Mouse (Mus musculus) CD4-positive, CD25-positive, alpha-beta regulatory T cell, adult 4 months (primary cell): ENCODE measurements around the gene Bcar1. TPM values are rescaled to one million over a fixed set of nuclear protein-coding genes. Genes with fewer than 3 reads are reported as not detected.
A peak's percentile ranks its signal among the peaks of the same experiment; 100 is the strongest.

Source experiments
- ATAC-seq: one replicate; pipeline ENCODE4 v1.8.0; 2017
- polyA plus RNA-seq, 2 experiments: library from polyadenylated mRNA; unstranded; fragments of 100-300 nt; shearing (Covaris generic); gene quantifications; one replicate each; pipeline ENCODE4 v1.2.1; 2017

The Bcar1 gene
- polyA plus RNA-seq, 2 experiments from 2014 or later = 0.27 to 0.42 TPM

DNA sequence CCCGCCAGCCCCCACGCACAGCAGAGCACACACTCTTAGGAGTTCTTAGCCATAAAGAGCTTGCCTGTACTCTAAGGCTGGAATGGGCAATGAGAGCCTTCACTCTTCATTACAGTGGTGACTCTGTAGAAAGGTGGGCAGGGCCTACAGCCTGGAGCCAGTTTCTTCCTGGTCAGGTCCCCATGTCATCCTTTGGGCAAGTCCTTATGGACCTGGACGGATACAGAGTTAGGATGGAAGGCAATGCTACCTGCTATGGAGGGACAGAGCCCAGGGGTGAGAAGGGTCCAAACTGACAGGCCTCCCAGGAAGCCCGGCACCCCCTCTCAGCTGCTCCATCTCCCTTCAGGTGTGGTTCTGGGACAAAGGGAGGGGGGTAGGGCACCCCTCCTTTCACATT, 7.8 kb downstream of the Bcar1 start:
- ATAC-seq = no peak

DNA sequence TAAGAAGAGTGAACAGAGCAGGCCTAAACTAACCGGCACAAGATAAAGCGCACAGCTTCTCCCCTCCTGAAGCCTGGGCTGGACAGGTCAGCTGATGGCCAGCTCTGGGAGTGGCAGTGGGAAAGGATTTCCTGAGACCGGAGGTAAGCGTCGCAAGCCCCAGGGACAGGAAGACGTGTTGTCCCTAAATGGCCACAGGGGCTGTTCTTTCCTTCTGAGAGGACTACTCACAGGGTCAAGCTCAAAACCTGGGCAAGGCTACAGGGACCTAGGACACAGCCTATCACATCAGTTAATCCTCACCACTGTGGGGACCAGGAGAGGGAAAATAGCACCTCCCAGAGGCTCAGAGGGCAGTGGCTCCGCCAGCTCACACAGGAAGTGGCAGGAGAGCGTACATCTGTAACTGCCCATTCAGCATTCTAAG, 8.3 kb downstream of the Bcar1 start:
- no peak for ATAC-seq

DNA sequence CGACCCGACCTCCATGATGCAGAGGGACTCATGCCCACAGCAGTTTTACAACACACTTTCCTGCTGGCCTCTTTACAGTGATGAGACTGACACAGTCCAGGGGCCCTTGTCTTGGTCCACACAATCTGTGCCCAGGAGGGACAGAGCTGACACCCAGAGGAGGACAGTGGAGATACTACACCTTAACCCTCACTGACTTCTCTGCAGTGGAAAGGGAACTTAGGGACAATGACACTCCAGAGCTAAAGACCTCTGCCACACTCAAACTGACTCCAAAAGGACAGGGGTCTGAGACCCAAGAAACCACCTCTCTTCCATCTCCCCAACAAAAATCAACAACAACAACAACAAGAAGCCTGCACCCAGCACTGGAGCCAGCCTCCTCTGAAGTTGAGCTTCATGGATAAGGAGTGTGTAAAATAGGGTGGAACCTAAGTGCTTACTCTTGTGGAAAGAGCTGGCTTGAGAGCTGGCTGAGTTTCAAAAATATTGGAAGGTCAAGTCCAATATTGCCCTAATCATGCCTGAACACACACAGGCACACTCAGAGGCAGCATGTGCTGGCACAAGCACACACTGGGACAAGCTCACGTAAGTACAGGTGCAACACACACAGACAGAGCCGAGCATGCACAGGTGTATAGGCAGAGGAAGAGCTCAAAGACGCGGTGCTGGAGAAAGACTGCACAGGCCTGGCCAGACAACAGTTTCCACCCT, 9.2 kb downstream of the Bcar1 start:
- no peak for ATAC-seq

DNA sequence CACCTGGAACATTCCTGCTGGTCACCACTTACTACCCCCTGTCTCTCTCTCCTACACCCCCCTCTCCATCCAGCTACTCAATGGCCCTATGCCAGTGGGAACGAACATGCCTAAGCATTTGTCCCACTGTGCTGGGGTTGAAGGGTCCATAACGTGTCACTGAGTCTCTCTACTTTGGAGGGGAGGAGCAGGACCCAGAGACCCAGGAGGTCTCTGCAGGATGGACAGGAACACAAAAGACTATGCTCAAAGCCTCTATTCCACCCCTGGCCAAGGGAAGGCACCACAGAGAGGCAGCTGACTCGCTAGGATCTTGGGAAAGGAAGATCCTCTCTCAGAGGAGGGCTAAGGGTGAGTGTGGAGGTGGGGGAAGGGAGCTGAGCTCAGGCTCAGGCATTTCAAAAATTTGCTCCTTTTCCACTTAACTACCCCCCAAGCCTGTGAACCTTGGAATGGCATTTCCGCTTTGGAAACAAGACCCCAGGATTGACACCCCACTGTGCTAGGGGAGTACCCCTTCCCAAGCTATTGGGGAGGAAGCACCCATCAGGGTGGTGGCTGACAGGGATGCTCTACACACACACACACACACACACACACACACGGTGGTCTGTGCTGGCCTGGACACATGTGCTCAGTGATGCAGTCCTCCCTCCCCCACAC, 9.9 kb downstream of the Bcar1 start:
- no peak for ATAC-seq

DNA sequence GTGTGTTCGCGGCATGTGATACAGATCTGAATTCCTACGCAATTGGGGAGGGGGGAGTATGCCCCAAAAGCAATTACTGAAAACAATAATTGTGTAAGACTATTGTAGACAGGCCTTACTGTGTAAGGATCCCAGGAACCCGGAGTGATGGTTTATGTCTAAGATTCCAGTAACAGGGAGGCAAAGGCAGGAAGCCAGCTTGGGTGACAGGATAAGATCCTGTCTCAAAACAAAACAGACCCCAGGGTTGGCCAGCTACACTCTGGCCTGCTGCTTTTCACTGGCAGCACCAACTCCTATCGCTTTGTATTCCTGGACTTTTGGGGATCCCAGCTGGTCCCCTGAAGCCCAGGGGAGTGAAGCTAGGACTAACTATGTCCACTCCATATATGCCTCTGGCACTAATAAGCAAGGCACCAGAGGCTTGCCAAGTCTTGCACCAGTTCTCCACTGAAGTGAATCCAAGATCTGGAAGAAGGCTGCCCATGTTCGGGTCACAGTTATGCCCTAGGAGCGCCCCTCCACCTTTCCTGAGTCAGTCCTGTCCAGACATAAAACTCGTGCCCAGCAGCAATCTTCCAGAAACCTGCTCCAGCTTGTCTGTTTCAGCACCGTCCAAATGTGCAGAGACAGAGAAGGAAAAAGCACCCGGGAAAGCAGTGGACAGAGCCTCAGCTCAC, 11.1 kb downstream of the Bcar1 start:
- no peak for ATAC-seq

DNA sequence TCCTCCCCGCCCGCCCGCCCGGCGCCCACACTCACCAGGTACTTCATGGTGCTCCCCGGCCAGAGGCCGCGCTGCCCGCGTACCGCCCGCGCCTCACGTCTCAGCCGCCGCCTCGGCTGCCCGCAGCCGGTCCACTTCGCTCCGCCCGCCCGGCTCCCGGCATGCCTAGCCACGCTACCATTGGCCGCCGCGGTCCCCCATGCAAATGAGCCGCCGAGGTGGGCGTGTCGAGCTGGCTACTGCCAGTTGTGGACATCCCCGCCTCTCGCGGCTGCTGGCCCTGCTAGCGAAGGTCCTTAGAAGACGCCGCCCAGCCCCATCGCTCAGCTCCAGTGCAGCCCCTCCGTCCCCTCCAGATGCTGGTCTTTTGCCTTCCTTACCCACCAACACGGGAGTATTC, 11.6 kb downstream of the Bcar1 start:
- ATAC-seq = peak; percentile 100

DNA sequence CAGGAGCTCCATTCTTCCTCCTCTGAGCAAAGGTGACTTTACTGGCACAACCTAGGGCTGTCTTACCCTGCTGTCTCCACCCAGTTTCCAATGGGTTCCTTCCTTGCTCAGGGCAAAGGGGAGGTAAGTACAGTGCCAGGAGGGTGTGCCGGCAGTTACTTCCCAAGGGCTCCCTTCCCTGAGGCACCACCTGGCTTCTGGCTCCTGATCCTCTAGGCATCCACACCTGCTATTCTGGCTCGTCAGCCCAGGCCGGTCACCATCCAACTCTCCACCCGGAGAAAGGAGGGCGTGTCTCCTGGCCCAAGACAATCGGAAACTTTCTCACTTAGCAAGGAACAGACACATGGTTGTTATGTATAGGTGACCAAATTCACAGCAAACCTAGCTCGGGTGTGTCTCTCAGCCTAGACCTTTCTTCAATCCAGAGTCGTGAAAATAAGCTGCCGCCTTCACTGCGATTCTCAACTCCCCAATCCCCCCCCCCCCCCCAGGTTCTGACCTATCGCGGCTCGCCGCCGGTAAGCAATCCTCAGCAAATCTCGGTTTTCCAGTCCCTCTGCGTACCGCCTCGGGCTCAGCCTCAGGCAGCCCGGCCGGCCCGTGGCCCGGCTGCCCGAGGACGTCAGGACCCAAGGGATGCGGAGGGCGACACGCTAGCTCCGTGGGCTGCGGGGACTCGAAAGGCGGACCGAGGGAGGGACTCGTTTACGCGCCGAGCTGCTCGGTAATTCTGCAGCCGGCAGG, 12.2 kb downstream of the Bcar1 start:
- ATAC-seq = no peak

DNA sequence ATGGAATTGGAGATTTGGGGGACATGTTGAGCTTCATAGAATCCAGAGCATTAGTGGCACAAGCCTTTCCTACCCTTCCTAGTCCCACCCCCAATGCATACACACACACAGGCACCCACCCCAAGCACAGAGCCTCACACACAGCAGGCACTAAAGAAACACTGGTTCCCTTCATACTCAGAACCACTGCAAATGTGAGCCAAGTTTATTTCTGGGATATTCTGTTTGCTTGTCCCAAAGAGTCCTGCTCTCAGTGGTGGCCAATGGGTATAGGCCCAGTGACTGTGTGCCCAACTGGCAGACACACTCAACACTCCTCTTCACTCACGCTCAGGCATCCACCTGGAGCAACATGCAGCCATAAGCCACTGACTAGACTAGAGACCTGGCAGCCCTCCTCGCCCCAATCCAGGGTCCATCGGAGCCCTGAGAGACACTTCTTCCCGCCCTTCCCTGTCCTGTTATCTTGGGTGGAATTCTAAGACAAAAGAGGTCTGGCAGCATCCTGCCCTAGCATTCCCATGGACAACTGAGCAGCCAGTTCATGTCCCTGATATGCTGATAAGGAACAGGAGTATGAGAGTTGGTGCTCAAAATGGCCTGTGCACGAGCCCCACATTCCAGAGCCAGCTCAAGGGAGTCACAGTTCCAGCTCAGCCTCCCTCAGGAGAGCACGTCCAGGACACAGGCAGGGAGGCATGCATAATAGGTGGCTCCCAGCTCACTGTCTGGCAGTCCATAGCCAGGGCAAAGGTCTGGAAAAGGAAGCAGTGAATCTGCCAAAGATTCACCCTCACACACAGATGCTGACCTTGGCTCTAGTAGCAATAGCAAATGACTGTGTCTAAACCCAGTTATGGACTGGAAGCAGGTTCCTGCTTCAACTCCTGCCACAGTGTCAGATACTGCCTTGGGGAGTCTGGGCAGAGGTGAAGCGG, 14.1 kb downstream of the Bcar1 start:
- no peak for ATAC-seq

DNA sequence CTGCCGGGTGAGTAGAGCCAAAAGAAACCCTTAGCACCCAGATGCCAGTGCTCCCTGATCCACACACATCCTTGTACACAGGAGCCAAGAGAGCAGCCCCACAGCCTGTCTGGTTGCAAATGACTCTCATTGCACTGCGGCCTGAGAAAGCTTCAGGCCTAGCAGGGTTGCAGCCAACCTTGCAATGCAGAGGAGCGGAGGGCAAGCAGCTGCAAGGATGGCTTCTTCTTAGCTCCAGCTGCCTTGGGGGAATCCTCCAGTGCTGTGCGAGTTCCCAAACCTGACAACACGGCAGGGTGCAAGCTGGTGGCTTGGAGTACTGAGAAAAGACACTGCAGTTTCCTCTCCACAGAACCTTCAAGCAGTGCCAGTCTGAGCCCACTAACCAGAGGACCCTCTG, 15.1 kb downstream of the Bcar1 start:
- ATAC-seq = no peak

DNA sequence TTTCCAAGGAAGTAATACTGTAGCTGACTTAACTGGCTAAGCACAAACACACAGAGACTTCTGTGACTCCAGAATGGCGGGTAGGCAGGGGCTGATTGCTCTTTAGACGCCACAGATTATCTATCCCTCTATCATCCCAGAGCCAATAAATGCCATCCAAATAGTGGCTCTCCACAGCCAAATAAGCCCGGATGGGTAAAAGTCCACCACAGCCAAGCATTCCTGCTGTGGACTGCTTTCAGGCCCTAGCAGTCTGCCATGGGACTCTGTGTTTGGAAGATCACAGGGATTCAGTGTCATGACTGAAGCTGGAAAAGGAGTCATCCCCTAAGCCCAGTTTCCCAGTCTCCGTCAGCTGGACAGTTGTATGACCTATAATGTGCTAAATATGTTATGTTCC, 16.1 kb downstream of the Bcar1 start:
- ATAC-seq = no peak

DNA sequence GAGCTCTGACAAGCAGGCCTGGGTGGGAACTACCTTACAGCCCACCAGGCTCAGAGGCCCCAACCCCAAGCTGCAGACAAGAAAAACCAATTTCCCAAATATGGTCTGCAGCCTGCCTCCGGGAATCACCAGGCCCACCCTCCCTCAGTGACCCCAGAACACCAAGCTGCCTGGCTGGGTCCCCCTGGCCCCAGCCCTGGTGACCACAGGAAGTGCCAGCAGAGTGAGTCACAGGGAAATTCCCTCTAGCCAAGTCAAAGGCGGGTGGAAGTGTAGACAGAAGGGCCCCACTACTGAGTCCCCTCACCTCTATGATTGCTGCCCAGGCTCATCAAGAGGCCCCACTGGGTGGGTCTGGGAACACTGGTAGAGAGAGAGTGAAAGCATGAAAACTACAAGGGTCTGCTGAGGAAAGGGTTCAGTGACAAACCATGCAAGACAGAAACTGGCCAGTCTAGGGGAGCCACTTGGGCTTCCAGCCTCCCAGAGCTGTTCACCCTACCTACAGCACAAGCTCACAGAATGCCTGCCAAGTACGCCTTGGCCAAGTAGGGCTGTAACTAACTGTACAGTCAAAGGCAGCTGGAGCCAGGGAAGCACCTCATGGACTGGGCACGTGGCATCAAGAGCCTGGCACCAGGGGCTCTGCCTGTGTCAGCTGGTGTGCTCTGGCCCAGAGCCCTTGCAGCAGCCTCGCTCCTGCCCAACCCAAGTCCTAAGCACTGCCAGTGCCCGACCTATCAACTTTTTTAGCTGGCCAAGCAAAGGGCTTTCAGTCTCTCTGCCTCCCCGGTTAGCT, 17.3 kb downstream of the Bcar1 start:
- no peak for ATAC-seq

DNA sequence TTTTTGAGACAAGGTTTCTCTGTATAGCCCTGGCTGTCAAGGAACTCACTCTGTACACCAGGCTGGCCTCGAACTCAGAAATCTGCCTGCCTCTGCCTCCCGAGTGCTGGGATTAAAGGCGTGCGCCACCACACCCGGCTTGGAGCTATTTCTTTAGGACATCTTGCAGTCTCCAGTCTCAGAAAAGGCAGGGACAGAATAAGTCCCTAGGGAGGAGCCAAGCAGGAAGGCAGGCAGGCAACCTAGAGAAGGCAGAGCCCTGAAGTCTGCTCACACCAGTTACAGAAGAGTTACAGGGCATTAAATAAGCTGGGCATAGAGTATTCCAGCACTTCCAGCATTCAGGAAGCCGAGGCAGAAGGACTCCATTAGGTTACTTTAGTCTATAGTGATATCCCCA, 18.3 kb downstream of the Bcar1 start:
- ATAC-seq = no peak

DNA sequence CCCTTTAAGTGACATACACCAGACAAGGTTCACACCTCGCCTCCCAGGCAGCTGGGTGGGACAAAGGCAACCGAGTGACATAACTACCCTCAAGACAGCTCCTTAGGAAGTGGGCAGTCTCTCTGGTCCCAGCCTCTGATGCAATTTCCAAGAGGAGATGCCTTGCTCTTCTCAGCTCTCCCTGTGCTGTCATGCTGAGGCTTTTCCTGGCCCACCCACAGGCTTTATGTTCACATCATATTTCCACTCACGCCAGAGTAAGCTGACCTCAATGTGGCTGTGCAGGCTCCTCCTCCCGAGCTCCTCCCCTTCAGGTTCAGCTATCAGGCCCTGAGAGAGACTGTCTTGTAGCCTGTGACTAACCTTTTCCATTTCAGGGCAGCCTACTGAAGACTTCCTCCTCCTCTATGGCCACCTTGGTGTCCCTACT, 23.5 kb downstream of the Bcar1 start:
- peak; percentile 43 for ATAC-seq

DNA sequence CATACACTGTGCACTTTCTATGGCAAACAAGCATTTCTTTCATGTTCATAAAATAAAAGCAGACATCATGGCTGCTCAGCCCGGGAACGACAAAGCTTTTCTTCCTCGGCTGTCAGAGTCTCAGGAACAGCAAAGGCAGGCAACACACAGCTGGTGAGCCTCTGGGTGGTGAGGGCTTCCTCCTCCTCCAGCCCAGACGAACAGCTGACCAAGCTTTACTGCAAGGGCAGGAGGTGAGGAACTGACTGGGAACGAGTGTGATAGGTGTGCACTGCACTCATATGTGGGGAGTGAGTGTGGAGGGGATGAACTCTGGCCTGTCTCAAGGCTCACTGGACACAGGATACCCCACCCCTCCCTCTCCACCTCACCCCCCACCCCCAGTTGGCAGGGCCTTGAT, 24.7 kb downstream of the Bcar1 start:
- no peak for ATAC-seq

DNA sequence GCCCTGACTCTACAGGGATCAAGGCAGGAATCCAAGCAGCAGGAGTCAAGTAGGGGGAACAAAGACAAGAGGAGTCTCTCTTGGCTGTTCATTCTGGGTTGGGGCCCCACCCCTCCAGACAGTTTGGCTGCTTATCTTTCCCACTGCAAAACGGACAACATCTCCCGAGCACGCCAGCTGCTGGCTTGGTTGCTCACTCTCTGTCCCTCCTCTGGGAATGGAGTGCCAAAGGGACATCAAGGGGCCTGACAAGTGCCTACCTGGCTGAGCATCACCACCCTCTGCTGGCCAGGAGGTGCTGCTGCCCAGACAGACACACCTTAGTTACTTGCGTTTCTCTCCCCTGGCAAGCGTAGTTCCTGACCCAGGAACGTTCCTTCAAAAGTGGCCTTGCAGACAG, 25.7 kb downstream of the Bcar1 start:
- no peak for ATAC-seq

DNA sequence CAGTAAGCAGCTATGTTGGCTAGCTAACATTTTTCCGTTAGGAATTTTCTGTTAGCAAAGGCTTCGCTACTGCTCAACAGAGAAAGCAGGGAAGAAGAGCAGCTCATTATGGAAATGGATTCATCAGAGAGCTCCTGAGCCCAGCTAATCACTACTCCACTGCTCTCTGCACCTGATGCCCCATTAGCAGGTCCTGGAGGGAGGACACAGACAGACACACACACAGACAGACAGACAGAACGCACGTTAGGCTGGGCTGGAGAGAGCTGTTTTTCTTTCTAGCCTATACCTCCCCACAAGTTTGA, 26.2 kb downstream of the Bcar1 start:
- ATAC-seq = no peak

DNA sequence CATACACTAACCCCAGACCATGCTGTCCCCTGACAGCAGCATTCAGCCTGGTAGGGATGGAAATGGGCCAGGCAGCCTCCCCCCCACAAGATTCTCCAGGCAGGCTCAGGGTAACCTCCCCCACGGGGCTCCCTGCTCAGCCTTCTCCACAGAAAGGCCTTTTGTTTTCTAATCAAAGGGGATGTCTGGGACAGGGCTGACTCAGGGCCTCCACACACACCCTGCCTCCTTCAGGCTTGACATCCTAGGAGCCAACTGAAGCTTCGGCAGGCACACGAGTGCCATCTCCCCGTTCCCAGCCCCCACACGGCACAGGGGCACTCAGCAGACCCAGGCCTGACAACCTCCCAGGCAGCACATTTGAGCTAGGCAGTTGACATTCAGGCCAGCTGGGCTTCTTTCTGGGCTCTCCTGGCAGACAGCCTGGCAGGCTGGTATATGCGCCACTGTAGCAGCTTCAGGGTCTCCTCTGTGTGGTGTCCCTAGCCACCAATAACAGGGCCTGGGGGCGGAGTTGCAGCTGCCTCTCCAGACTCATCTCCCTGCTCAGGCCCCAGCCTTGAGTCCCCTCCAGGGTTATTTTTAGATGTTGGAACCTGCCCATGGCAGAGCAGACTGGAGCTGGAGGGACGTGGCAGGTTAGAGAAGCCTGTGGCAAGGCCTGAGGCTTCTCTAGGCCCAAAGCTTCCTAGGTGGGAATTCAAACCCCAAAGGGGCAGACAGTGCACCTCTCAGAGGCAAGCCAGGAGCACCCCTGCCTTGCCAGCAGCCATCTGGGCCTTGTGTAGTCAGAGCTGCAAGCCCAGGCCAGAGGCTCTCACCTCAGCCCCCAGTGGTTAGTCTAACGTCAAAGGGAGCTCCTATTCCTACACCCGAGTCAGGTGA, 26.8 kb downstream of the Bcar1 start:
- ATAC-seq = no peak

DNA sequence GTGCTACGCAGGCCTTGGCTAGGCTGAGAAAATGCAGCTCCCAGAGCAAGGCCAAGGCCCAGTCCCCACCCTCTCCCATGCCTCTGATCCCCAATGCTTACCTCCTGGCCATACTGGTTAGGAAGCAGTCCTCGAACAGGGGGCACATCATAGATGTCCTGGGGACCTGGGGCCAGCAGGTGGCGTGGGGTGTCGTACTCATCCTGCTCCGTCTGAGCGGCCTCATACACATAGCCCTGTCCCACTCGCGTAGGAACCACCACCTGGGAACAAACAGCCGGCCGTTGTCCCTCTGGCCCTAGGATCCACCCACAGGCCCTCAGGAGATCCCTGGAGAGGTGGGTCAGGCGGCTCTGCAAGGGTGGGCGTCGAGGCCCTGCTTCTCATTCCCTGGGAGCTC, 28.1 kb downstream of the Bcar1 start:
- no peak for ATAC-seq

DNA sequence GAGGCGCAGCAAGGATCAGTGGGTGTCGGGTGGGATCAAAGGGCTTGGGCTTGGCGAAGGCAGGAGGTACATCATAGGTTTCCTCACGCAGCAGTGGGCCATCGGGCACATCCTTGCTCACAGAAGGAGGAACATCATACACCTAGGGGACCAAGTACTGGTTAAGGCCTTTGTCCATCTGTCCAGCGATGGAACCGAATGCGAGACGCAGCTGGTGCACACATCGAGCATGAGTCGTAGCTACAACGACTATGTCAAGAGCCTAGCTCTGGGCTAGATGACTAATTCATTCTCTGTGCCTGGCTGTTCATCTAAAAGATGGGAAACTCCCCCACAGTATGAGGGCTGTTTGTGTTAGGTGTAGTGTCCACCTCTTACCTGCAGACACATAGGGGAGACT, 29.3 kb downstream of the Bcar1 start:
- ATAC-seq = no peak

DNA sequence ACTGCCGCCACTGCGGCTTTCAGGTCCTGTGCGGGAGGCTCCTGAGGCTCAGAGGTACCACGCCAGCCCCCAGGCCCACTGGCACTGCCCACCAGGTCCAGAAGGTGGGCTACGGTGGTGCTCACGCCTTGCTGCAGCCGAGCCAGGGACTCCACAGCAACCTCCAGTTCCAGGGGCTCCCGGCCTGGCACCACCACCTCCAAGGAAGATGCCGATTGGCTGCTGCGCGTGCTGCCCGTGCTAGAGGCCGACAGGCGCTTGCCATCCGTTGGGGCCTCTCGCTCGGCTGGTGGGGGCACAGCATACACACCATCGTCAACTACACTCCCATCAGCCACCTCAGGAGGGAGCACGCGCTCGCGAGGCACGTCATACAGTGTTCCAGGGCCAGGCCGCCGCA, 29.8 kb downstream of the Bcar1 start:
- ATAC-seq = no peak
